Mouse (Mus musculus): ENCODE measurements around the gene Mast3. TPM values are rescaled to one million over a fixed set of nuclear protein-coding genes. Genes with fewer than 3 reads are reported as not detected.

The Mast3 gene
- total RNA-seq, 4 experiments from 2014 or later, result 17.8 to 37.7 (median 26.5) TPM

DNA sequence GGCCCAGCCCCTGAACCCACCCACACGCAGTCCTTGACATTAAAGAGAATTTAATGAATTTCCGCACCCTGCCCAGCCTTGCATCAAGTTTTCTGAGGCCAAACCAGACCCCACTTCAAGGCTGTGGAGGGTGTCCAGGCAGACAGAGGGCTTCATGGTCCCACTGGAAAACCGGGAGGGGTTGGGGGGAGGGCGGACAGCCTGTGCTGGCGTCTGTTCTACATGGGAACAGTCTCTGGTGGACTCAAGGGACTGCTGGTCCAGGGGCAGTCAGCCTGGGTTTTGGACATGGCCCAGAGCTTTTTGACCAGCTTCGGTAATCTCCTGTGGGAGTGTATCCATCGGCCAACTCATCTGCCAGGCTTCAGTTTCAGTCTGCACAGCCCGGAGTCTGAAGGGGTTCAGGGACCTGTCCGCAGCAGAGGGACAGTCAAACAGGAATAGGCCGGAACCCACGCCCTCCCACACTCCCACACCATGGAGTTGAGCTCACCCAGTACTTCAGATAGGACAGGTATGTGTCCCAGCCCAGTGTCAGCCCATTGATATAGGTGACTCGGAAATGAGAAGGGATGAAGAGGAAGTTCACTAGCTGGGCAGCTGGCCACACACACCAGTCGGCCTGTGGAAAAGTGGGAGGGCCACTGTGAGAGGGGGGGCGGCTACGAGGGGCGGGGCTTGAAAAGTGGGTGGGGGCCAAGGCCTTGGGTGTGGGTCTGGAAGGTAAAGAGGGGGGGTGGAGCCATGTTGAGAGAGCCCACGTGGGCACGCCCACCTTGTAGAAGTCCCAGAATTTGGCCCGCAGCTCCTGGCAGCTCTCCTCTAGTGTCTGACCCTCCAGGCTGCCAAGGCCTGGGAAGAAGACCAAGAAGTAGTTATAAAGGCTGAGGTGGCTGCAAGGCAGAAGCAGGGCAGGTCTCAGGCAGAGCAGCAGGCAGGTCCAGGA, 46.0 kb downstream of the Mast3 start:
- DNase-seq, result peak; percentile 79

DNA sequence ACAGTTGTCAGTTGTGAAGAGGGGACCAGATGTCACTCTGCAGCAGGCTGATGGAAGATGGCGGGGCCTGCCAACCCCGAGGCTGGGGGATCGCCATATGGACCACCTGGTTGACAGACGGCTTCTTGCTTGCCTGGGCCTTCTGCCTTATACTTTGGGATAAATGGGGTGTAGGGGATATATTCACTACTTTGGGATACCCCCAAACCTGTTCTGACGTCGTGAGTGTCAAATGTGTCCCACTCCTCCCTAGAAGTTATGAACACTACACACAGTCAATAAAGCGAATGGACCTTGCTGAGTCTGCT, 46.6 kb downstream of the Mast3 start:
- DNase-seq, result no peak

DNA sequence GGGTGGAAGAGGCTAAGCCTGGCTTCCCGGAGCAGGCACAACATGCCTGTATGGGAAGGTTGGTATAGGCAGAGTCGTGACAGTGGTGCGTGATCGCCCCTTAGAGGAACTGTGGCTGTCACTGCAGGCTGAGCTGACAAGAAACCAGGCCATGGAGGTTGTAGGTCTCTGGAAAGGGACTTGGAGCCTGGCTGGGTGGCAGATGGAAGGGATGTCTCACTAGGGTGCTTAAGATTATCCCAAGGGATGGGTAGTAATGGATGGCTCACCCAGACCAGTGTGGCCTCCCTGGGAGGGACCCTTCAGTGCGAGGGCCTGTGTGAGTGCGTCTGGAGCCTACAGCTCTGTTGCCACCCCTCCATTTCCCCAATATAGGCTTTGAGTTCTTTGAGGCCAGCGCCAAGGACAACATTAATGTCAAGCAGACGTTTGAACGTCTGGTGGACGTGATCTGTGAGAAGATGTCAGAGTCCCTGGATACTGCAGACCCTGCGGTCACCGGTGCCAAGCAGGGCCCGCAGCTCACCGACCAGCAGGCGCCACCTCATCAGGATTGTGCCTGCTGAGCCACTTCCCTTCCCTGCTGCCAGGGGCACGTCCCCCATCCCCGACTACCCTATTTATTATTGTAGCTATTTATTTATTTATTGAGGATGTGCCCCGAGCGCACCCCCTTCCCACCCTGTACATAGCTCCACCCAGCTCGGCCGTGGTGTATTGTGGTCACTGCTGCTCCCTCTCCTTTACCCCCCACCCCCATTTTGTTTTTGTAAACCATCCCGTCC, 47.1 kb downstream of the Mast3 start:
- peak; percentile 44 for DNase-seq

DNA sequence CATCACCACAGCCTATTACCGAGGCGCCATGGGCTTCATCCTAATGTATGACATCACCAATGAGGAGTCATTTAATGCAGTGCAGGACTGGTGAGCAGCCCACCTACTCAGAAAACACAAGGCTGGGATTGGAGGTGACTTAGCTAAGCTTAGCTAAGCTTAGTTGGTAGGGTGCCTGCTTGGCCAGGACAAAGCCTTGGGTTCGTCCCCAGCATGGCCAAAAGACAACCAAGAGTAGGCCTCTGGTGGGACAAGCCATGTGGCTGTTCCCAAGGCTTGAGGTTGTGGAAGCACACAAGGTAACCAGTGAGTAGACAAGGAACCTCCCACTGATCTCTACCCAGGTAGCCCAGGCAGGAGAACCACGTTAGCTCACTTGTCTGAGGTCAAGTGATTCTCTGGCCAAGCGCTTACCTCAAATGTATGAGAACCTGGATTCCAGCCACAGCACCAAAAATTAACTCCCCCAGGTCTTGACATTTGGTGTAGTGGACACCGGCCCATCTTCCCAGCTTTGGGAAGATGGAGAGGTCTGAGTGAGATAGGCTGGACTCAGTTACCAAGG, 48.3 kb downstream of the Mast3 start:
- peak; percentile 16 for DNase-seq

DNA sequence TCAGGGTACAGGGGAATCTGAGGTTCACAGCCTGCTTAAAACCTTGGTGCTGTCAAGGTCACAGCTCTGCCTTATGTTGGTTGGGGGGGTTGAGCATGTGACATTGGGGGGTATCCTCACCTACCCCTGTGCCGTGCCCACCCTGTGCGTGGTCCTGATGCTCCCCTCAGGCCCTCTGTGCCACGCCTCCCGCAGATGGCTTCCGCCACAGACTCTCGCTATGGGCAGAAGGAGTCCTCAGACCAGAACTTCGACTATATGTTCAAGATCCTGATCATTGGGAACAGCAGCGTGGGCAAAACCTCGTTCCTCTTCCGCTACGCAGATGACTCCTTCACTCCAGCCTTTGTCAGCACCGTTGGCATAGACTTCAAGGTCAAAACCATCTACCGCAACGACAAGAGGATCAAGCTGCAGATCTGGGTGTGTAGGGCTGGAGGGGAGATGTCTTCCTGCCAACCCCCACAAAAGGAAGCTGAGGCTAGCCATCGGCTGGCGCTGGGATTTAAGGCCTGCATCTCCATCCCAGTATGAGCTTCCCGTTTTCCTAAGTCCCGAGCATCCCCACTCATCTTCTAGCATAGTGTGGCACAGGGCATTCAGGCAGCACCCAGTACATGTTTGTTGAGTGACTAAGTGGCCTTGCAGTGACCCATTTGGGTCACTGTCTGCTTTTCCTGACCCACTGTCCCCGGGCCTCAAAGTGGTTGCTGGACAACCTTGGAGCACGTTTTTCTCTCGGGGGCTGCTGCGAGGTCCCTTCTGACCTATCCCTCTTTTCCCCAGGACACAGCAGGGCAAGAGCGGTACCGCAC, 49.0 kb downstream of the Mast3 start:
- DNase-seq, result peak; percentile 47

DNA sequence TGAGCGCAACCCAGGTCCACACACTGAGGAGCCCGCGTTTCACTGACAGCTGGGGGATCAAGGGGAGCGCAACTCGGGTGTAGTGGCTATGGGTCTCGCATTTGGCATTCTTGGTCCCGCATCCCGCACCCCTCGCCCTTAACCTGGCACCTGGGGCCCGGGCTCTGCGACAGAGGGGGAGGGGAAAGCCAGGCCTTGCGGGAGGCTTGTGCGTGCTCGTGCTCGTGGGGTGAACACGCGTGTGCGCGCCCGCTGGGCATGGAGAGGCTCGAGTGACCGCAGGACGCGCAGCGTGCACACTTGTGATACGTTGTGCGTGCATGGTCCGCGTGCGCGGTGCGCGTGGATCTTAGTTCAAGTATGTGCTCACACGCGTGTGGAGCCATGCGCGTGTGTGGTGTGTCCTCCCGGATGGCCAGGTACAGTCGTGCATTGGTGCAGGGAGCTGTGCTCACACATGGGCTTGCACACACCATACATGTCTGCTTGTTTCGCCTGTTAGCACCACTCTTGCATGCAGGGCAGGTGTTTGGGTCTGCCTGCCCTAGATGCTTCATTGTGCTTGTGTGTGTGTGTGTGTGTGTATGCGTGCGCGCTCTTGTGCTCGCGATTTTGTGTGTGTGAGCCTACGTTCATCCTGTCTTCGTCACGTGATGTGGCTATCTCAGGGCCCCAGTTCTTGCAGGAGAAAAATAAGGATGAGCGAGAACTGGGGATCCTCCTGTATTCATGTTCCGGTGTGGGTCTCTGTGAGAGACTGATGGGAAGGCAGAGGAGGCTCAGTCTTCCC, 49.8 kb downstream of the Mast3 start:
- peak; percentile 62 for DNase-seq

DNA sequence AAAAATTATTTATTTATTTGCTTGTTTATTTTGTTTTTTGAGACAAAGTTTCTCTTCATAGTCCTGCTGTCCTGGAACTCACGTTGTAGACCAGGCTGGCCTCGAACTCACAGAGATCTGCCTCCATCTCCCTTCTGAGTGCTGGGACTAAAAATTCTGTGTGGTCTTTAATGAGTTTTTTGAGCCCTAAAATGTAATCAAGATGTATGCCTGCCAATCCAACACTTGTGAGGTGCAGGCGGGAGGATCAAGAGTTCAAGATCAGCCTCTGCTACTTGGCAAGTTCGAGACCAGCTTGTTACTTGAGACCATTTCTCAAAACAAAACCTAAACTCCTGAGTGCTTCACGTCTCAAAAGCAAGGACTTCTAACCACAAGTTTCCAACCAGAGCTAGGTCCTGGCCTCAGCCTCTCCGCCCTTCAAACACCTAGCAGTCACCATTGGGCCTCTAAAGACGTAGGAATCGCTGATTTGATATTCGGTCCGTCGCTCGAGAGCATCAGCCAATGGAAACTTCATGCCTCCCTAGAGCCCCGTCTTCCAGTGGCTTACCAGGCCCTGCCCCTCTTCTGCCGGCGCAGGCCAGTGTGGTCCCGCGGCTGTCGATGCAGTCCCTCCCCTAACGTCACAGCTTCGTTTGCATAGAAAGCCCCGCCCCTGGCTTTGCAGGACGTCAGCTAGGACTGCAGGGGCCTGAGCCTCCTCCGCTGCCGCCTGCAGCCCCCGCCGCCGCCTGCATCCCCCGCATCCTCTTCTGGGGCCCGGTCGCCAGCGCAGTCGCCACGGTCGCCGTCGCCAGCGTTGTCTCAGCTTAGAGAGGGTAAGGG, 50.6 kb downstream of the Mast3 start, which contains the start of gene Rab3a:
Gene Rab3a, plus strand, starts transcription at position 637 of the 828 bp plus-strand sequence.
- peak; percentile 99 for DNase-seq

DNA sequence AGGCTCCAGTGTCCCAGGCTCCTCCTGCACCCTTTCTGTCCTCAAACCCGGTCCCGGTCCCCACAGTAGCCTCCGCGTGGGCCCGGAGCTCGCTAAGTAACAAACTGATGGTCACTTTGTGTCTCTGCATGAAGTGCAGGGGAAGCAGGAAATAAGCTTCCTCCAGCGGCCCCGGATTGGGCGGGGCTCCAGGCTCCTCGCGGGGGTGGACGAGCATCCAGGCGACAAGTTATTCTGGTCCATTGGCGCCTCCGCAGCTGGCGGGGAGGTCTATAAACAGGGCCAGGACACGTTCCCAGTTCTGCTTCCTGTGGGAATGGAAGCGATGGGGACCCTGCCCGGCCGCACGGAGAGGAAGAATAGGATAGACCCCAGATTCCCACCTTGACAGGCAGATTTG, 51.7 kb downstream of the Mast3 start:
- peak; percentile 75 for DNase-seq

DNA sequence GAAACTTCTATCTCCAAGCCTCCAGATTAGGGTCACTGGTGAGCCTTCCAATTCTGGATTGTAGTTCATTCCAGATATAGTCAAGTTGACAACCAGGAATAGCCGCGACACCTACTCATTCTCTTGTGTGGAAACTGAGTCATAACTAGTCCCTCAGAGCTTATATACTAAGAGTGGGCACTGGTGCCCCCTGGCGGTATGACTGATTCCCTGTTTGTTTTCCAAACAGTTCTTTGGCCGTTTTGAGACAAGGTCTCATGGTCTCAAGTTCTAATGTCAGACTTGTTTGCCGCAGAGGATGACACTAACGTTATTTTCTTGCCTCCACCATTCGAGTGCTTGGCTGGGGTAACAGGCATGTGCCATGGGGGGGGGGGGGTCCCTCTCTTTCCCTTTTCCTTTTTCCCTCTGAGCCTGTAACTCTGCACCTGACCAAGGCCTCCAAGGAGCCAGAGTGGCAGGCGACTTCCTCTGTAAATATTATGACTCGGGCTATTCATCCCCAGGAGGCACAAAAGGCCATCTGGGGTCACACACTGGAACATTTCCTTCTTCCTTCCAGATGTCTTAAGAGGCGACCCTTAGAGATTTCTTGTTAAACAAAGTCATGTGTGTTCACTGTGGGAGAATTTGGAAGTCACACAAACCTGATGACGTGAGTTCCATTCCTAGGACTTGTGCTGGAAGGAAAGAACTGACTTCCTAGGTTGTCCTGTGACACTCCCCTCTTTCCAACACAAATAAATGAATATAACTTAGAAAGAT, 52.7 kb downstream of the Mast3 start:
- peak; percentile 61 for DNase-seq

DNA sequence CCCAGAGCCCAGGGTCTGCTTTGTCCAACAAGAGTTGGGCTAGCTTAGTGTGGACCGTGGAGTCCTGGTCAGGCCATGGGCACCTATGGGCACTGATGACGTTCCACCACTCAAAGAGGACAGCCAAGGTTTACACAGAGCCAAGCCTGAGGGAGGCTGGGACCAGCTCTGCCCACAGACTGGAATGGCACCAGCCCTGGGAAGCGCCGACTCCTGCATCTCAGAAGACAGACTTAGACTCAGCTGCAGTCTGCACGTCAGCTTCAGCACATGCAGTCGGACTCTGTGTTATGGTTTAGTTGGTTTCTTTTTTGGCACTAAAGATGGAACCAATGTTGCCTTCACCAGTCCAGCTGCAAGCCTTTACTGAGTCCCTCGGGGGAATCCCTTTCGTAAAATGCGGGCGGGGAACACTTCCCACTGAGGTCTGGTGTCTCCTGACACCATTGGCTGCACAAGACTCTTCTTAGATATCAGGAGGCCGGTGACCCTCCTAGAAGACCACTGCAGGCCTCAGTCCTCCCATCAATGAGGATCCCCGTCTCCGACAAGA, 54.6 kb downstream of the Mast3 start:
- DNase-seq, result no peak

DNA sequence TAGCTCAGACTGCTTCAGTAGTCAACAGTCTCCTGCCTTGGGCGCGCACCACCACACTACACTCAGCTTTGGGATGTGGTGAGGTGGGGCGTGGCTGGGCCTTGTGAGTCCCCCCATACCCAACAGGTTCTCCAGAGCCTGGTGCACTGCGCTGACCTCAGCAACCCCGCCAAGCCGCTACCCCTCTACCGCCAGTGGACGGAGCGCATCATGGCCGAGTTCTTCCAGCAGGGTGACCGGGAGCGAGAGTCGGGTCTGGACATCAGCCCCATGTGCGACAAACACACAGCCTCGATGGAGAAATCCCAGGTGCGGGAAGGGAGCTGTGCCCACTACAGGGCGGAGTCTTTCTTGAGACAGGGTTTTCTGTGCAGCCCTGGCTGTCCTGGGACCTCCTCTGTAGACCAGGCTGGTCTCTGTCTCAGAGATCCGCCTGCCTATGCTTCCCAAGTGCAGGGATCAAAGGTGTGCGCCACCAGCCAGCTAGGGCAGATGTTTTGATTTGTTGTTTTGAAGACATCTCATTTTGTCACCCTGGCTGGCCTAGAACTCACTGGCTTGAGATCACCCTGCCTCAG, 55.7 kb downstream of the Mast3 start:
- no peak for DNase-seq

DNA sequence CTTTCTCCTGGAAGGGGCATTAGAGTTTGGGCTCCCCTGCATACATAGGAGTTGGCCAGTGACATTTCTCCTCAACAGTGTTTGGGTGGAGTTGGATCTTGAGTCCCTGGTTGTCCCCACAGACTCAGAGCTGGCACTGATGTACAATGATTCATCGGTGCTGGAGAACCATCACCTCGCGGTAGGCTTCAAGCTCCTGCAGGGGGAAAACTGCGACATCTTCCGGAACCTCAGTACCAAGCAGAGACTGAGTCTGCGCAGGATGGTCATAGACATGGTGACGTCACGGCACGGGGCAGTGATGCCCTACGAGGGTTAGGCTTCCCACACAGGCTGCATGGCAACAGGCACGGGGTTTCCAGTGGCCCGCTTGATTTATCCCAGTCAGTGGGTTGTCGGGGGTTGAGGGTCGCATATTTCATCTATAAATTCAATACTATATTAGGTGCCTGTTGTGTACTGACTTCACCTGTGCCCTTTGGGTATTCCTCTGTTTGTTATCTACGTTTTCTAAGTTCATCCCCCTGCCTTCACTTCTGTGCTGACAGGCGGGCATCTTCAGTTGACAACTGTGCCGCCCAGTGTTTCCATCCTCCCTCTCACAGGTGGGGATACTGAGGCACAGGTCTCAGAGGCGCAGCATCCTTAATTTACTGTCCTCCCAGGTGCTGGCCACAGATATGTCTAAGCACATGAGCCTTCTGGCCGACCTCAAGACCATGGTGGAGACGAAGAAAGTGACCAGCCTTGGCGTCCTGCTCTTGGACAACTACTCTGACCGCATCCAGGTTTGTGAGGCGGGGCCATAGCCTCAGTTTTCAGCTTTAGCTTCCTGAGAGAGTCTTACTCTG, 56.4 kb downstream of the Mast3 start:
- DNase-seq, result no peak

DNA sequence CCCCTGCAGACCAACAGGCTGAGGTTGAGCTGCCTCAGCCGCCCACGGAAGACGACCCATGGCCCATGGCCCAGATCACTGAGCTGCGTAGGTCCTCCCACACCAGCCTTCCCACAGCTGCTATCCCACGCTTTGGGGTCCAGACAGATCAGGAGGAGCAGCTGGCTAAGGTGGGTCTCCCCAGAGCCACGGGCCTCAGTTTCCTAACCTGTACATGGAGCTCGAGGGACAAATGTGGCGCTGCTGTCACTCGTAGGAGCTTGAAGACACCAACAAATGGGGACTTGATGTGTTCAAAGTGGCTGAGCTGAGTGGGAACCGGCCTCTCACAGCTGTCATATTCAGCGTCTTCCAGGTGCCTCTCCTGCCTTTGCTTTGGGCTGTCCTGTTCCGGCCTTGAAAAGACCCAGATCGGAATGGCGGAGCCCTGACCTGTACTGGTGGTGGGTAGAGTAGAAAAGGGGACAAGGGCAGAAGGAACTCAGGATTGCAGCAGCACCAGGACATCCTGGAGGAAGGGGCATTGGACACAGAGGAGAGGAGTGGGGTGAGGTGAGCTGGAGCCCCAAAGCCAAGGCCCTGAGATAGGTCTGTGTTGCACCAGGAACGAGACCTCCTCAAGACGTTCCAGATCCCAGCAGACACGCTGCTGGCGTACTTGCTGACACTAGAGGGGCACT, 57.5 kb downstream of the Mast3 start:
- no peak for DNase-seq

DNA sequence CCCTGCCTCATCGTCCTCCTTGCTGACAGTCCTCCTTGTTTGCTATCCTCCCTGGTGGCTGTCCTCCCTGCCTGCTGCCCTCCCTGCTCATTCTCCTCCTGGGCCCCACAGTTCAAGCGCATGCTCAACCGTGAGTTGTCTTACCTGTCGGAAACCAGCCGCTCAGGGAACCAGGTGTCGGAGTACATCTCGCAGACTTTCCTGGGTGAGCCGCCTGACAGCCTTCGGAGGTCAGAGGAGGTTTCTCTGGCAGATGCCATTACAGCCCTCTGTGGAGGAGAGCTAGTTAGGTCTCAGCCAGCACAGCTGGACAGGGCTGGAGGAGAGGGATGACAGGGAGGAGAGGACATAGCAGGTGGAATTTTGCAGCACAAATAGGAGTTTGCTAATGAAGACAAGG, 58.2 kb downstream of the Mast3 start:
- DNase-seq, result no peak

DNA sequence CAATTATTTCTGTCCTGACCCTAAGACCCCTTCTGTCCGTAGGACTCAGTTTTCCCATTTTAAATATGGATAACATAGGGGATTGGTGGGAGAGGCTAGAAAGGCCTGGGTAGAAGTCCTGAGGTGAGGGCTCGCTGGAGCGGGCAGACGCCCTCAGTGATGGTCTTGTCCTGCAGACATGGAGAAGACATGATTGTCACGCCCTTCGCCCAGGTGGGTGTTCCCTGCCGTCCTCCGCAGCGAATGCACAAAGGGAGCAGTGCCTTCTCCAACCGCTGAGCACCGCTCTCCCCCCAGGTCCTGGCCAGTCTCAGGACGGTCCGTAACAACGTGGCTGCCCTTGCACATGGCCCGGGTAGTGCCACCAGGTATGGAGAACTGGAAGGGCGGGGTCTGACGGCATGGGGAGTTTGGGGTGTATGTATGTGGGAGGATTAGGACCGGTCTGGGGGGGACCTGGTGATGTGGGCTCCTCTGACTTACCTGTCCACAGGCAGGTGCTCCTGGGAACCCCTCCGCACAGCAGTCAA, 59.1 kb downstream of the Mast3 start:
- no peak for DNase-seq

DNA sequence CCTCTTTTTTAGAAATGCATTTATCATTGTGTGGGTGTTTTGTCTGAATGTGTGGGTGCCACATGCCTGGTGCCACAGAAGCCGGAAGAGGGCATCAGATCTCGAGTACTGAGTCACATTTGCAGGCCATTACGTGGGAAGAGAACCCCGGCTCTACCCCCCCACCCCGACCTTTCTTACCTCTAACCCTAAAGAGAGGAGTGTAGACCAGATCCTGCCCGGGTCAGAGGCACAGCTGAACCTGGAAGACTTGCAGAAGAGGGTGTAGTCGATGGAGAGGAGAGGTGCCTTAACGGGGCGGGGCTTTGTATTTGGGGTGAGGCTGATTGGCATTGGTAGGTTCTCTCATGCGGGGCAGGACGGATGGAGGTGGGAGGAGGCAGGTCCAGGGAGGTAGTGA, 60.0 kb downstream of the Mast3 start:
- DNase-seq, result no peak
